Mouse (Mus musculus): ENCODE measurements around the gene Tmem116. TPM values are rescaled to one million over a fixed set of nuclear protein-coding genes. Genes with fewer than 3 reads are reported as not detected.

Tmem116 gene
- polyA plus RNA-seq, 1 experiment from 2014 or later, result 0.45 TPM

DNA sequence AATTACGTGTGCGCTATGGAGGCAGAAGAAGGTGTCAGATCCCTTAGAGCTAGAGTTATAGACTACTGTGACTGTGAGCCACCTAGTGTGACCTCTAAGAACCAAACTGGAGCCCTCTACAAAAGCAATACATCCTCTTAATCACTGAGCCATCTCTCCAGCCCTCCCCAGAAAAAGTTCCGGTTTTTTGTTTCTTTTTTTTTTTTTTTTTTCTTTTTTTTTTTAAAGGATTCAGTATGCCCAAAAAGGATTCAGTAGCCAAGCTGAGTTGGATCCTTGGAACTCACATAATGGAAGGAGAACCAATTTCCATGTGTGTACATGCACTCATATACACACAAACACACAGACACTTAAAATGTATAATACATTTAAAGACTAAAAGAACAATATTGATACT, 91.7 kb downstream of the Tmem116 start:
- no peak overlapping the region for H3K4me3 ChIP-seq (ENCODE audit: low read depth, low read length)
- DNase-seq (ENCODE audit: low spot score) (no peak), ATAC-seq (replicated peaks; ENCODE audit: insufficient number of reproducible peaks, low FRiP score, low TSS enrichment, low read depth) (no peak)
- no peaks in the 10 kb centered on the region for H3K36me3 ChIP-seq (replicated peaks; ENCODE audit: control insufficient read depth, insufficient read depth, low read depth, low read length)
- H3K9ac ChIP-seq (replicated peaks; ENCODE audit: low read length), result no peak overlapping the region
- 83% methylated on average over 3 of the region's 3 CpGs for WGBS
- no peak overlapping the region for H3K4me2 ChIP-seq (ENCODE audit: low read depth, low read length)
- H3K27ac ChIP-seq (replicated peaks; ENCODE audit: low read depth, low read length), result no peak overlapping the region
- H3K4me1 ChIP-seq (ENCODE audit: control insufficient read depth, insufficient read depth, low read length), result no peaks in the 10 kb centered on the region
- H3K9me3 ChIP-seq (replicated peaks; ENCODE audit: control insufficient read depth, low read length), result no peaks in the 10 kb centered on the region
- H3K27me3 ChIP-seq (ENCODE audit: control insufficient read depth, insufficient read depth, low read length), result no peaks in the 10 kb centered on the region

- WGBS, result 1% methylated on average over 58 of the region's 97 CpGs
- Histone ChIP-seq H3K4me2 (ENCODE audit: low read depth, low read length) (peak within 1 kb of the TSS; percentile 87), H3K27me3 (ENCODE audit: control insufficient read depth, insufficient read depth, low read length) (no peaks in the 10 kb centered on the region), H3K27ac (replicated peaks; ENCODE audit: low read depth, low read length) (peak within 1 kb of the TSS; percentile 89), H3K36me3 (replicated peaks; ENCODE audit: control insufficient read depth, insufficient read depth, low read depth, low read length) (no peaks in the 10 kb centered on the region), H3K9me3 (replicated peaks; ENCODE audit: control insufficient read depth, low read length) (no peaks in the 10 kb centered on the region), H3K4me3 (ENCODE audit: low read depth, low read length) (peak within 1 kb of the TSS; percentile 72), H3K9ac (replicated peaks; ENCODE audit: low read length) (peak within 1 kb of the TSS; percentile 80), H3K4me1 (ENCODE audit: control insufficient read depth, insufficient read depth, low read length) (no peaks in the 10 kb centered on the region)
- peak; percentile 37 for DNase-seq (ENCODE audit: low spot score)
- peak; percentile 49; the same call in 1 of the 2 replicates for ATAC-seq (replicated peaks; ENCODE audit: insufficient number of reproducible peaks, low FRiP score, low TSS enrichment, low read depth)
These were observed 93.5 kb downstream of the Tmem116 start, which contains the start of the genes Adam1a and Gm42878 for GRCm38 (mm10) chr5:121544910-121545792. Gene Adam1a, minus strand, starts transcription at chr5:121545482. Gene Gm42878, minus strand, starts transcription at chr5:121545482.

GRCm38 (mm10) chr5:121545793-121546529, 94.3 kb downstream of the Tmem116 start, which contains the start of gene Mapkapk5:
Gene Mapkapk5, minus strand, starts transcription at chr5:121545905.
- peak within 1 kb of the TSS; percentile 80 for H3K9ac ChIP-seq (replicated peaks; ENCODE audit: low read length)
- DNase-seq (ENCODE audit: low spot score), result peak; percentile 97
- H3K27me3 ChIP-seq (ENCODE audit: control insufficient read depth, insufficient read depth, low read length), result no peaks in the 10 kb centered on the region
- 2% methylated on average over 53 of the region's 55 CpGs for WGBS
- ATAC-seq (replicated peaks; ENCODE audit: insufficient number of reproducible peaks, low FRiP score, low TSS enrichment, low read depth), result peak; percentile 93
- peak within 1 kb of the TSS; percentile 72 for H3K4me3 ChIP-seq (ENCODE audit: low read depth, low read length)
- no peaks in the 10 kb centered on the region for H3K9me3 ChIP-seq (replicated peaks; ENCODE audit: control insufficient read depth, low read length)
- H3K27ac ChIP-seq (replicated peaks; ENCODE audit: low read depth, low read length), result peak within 1 kb of the TSS; percentile 89
- H3K36me3 ChIP-seq (replicated peaks; ENCODE audit: control insufficient read depth, insufficient read depth, low read depth, low read length), result no peaks in the 10 kb centered on the region
- peak within 1 kb of the TSS; percentile 87 for H3K4me2 ChIP-seq (ENCODE audit: low read depth, low read length)
- no peaks in the 10 kb centered on the region for H3K4me1 ChIP-seq (ENCODE audit: control insufficient read depth, insufficient read depth, low read length)

DNA sequence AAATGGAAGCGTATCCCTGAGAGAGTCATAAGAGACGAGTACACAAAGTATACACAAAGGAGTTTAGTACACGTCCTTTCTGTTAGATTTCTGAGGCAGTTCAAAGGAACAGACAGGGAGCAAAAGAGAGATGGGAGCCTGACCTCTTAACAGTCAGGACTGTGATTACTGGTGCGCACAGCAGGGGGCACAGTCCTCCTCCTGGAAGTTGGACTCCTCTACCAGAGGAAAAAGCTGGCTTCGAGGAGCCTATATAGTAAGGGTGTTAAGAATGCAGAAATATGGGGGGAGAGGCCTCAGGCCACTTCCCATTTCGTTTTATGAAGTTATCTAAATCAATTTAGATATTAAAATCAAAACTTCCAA, 94.8 kb downstream of the Tmem116 start:
- ATAC-seq (replicated peaks; ENCODE audit: insufficient number of reproducible peaks, low FRiP score, low TSS enrichment, low read depth), result no peak
- Histone ChIP-seq H3K4me1 (ENCODE audit: control insufficient read depth, insufficient read depth, low read length) (no peaks in the 10 kb centered on the region), H3K4me2 (ENCODE audit: low read depth, low read length) (peak overlapping the region; percentile 45), H3K4me3 (ENCODE audit: low read depth, low read length) (peak overlapping the region; percentile 72), H3K27ac (replicated peaks; ENCODE audit: low read depth, low read length) (peak overlapping the region; percentile 89; the same call in 1 of the 2 replicates), H3K27me3 (ENCODE audit: control insufficient read depth, insufficient read depth, low read length) (no peaks in the 10 kb centered on the region), H3K36me3 (replicated peaks; ENCODE audit: control insufficient read depth, insufficient read depth, low read depth, low read length) (no peaks in the 10 kb centered on the region), H3K9me3 (replicated peaks; ENCODE audit: control insufficient read depth, low read length) (no peaks in the 10 kb centered on the region), H3K9ac (replicated peaks; ENCODE audit: low read length) (peak overlapping the region; percentile 80)
- WGBS, result 43% methylated on average over 6 of the region's 6 CpGs
- peak; percentile 67 for DNase-seq (ENCODE audit: low spot score)

- Histone ChIP-seq H3K27ac (replicated peaks; ENCODE audit: low read depth, low read length) (no peak overlapping the region), H3K36me3 (replicated peaks; ENCODE audit: control insufficient read depth, insufficient read depth, low read depth, low read length) (no peaks in the 10 kb centered on the region), H3K9ac (replicated peaks; ENCODE audit: low read length) (no peak overlapping the region), H3K4me2 (ENCODE audit: low read depth, low read length) (no peak overlapping the region), H3K27me3 (ENCODE audit: control insufficient read depth, insufficient read depth, low read length) (no peaks in the 10 kb centered on the region), H3K9me3 (replicated peaks; ENCODE audit: control insufficient read depth, low read length) (no peaks in the 10 kb centered on the region), H3K4me1 (ENCODE audit: control insufficient read depth, insufficient read depth, low read length) (no peaks in the 10 kb centered on the region), H3K4me3 (ENCODE audit: low read depth, low read length) (no peak overlapping the region)
- WGBS, result 95% methylated on average over 3 of the region's 3 CpGs
- no peak for DNase-seq (ENCODE audit: low spot score)
- no peak for ATAC-seq (replicated peaks; ENCODE audit: insufficient number of reproducible peaks, low FRiP score, low TSS enrichment, low read depth)
These were observed 95.4 kb downstream of the Tmem116 start for GRCm38 (mm10) chr5:121547084-121547483.

DNA sequence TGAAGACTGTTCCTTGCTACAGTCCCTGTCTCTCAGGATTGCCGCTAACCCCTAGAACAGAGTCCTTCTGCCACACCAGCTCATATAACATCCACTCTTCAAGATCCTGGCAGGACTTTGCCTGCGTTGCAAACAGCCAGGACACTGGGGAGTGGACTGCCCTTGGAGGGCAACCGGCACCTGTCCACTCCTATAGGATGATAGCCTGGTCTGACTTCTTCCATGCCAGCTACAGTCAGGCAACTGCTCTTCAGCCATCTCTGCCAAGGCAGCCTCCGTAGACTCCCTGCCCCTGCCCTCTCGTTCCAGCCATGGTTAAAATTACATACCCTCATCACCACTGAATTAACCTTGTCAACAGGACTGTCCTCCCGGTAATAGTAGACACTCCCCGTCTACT, 97.5 kb downstream of the Tmem116 start:
- 88% methylated on average over 7 of the region's 7 CpGs for WGBS
- no peaks in the 10 kb centered on the region for H3K27me3 ChIP-seq (ENCODE audit: control insufficient read depth, insufficient read depth, low read length)
- ATAC-seq (replicated peaks; ENCODE audit: insufficient number of reproducible peaks, low FRiP score, low TSS enrichment, low read depth), result no peak

DNA sequence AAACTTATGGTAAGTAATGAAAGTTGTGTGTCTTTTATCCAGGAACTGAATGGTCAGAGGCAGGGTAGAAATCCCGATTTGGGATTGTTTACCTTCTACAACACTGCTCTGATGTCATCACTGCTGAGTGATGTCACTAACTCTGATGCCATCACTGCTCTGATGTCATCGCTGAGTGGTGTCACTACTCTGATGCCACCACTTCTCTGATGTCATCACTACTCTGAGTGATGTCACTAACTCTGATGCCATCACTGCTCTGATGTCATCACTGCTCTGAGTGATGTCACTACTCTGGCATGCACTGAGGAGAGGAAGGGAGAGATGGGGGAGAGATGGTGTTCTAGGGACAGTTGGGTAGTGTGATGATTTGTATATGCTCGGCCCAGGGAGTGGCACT, 110.7 kb downstream of the Tmem116 start:
- H3K27me3 ChIP-seq (ENCODE audit: control insufficient read depth, insufficient read depth, low read length), result no peaks in the 10 kb centered on the region
- H3K4me2 ChIP-seq (ENCODE audit: low read depth, low read length), result no peak overlapping the region
- DNase-seq (ENCODE audit: low spot score) (no peak), ATAC-seq (replicated peaks; ENCODE audit: insufficient number of reproducible peaks, low FRiP score, low TSS enrichment, low read depth) (no peak)
- H3K9ac ChIP-seq (replicated peaks; ENCODE audit: low read length), result no peak overlapping the region
- H3K36me3 ChIP-seq (replicated peaks; ENCODE audit: control insufficient read depth, insufficient read depth, low read depth, low read length), result no peaks in the 10 kb centered on the region
- 88% methylated on average over 3 of the region's 3 CpGs for WGBS
- no peak overlapping the region for H3K4me3 ChIP-seq (ENCODE audit: low read depth, low read length)
- no peaks in the 10 kb centered on the region for H3K4me1 ChIP-seq (ENCODE audit: control insufficient read depth, insufficient read depth, low read length)
- H3K9me3 ChIP-seq (replicated peaks; ENCODE audit: control insufficient read depth, low read length), result no peaks in the 10 kb centered on the region
- no peak overlapping the region for H3K27ac ChIP-seq (replicated peaks; ENCODE audit: low read depth, low read length)

More for the DNA sequence above, 97.5 kb downstream of the Tmem116 start:
- no peak overlapping the region for H3K9ac ChIP-seq (replicated peaks; ENCODE audit: low read length)
- no peak overlapping the region for H3K4me3 ChIP-seq (ENCODE audit: low read depth, low read length)
- no peaks in the 10 kb centered on the region for H3K4me1 ChIP-seq (ENCODE audit: control insufficient read depth, insufficient read depth, low read length)
- no peaks in the 10 kb centered on the region for H3K36me3 ChIP-seq (replicated peaks; ENCODE audit: control insufficient read depth, insufficient read depth, low read depth, low read length)
- no peaks in the 10 kb centered on the region for H3K9me3 ChIP-seq (replicated peaks; ENCODE audit: control insufficient read depth, low read length)
- no peak overlapping the region for H3K4me2 ChIP-seq (ENCODE audit: low read depth, low read length)
- H3K27ac ChIP-seq (replicated peaks; ENCODE audit: low read depth, low read length), result no peak overlapping the region
- DNase-seq (ENCODE audit: low spot score), result no peak

All from embryonic facial prominence, embryonic 11.5 days (tissue).